21 mouse cellular contexts compared by ENCODE assay signal in genomic region chr8:26323606-26324350, GRCm38 (mm10).
"Had no signal": no experiment of that assay in that cellular context is flagged by ENCODE, and none has a peak within 500 bp of the region (broad histone marks: within the 10 kb centered on the region; RNA-seq: fewer than 3 reads in every experiment).

No protein-coding gene starts in this region.

- ATAC-seq: inflammation-experienced regulatory T-cells, adult 6 months; liver, embryonic 12.5 days; midbrain, embryonic 16.5 days had no signal

- H3K27me3 ChIP-seq: liver, embryonic 12.5 days; liver, embryonic 15.5 days; midbrain, embryonic 12.5 days; stomach, embryonic 15.5 days had no signal

- H3K27ac ChIP-seq: kidney, postnatal 0 days; left cerebral cortex, adult 2 months; liver, embryonic 12.5 days; liver, embryonic 15.5 days; midbrain, embryonic 12.5 days; stomach, embryonic 15.5 days had no signal

- H3K4me3 ChIP-seq: left cerebral cortex, adult 2 months; liver, embryonic 12.5 days; liver, embryonic 15.5 days; midbrain, embryonic 12.5 days; stomach, embryonic 15.5 days had no signal

- H3K9me3 ChIP-seq: liver, embryonic 12.5 days; liver, embryonic 15.5 days; midbrain, embryonic 12.5 days; stomach, embryonic 15.5 days had no signal

- H3K4me1 ChIP-seq: liver, embryonic 12.5 days; liver, embryonic 15.5 days; midbrain, embryonic 12.5 days; stomach, embryonic 15.5 days had no signal

- DNase-seq: kidney, adult 2 months; kidney, postnatal 25 days; layer of hippocampus, postnatal 36 days; left cerebral cortex, postnatal 4 days; liver; lung, adult 2 months; lung, postnatal 14 days; lung, postnatal 4 days; right cerebral cortex, adult 18-20 months; right cerebral cortex, postnatal 14 days; right cerebral cortex, postnatal 4 days; spleen, adult 18-20 months; thymus, postnatal 25 days had no signal

- H3K9ac ChIP-seq: liver, embryonic 12.5 days; liver, embryonic 15.5 days; midbrain, embryonic 12.5 days; stomach, embryonic 15.5 days had no signal

- H3K36me3 ChIP-seq: liver, embryonic 12.5 days; liver, embryonic 15.5 days; midbrain, embryonic 12.5 days; stomach, embryonic 15.5 days had no signal

- H3K4me2 ChIP-seq: liver, embryonic 12.5 days; liver, embryonic 15.5 days; midbrain, embryonic 12.5 days; stomach, embryonic 15.5 days had no signal
